Mouse (Mus musculus) heart, adult 2 months (tissue): ENCODE data around the gene Gpr142.

ENCODE experiments used
- CTCF ChIP-seq: fragments of 200-600 bp; IDR thresholded peaks from 2 replicates; pipeline ENCODE4 v1.8.1; 2022; ENCODE audit warnings: antibody characterized with exemption, mild to moderate bottlenecking, moderate library complexity
- EP300 ChIP-seq: fragments of 200-500 bp; IDR thresholded peaks from 2 replicates; pipeline ENCODE4 v1.6.1; 2011; ENCODE audit warnings: low read depth, low read length, control low read depth; ENCODE audit not compliant: insufficient read depth

DNA sequence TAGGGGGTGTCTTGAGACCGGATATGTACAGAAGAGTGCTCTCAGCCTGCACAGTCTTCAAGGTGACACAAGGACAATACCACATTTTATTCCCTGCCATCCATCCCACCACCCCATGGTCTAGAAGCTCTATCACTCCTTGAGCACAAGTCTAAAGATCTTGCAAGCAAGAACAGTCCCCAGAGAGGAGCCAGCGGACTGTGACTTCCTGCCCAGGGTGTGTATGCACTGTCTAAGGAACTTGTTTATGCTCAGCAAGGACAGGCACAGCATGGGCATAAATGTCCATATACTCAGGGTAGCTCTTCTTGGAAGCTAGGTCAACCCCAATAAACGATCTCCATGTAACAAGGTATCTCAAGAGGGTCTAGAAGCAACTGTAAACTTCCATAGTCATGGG lies 743 bp upstream of the Gpr142 start:
- TF ChIP-seq EP300, result no peak
- no peak for TF ChIP-seq CTCF
